Mouse (Mus musculus) intestine, embryonic 15.5 days (tissue): ENCODE results near the gene Foxn3. TPM values are rescaled to one million over a fixed set of nuclear protein-coding genes. Genes with fewer than 3 reads are reported as not detected.

Source experiments
- ATAC-seq: fragments of 200-750 bp; cut with Nextera tagmentation; 2 replicates; pipeline ENCODE4 v1.8.0; 2017; ENCODE audit warnings: moderate TSS enrichment, moderate library complexity
- H3K27ac ChIP-seq: fragments of 300-500 bp; sonication (generic); 2 replicates; pipeline ENCODE4 v1.5.1; 2015; ENCODE audit warnings: mild to moderate bottlenecking, inconsistent platforms
- H3K27me3 ChIP-seq: fragments of 300-500 bp; sonication (generic); replicated peaks from 2 replicates; pipeline ENCODE4 v1.6.1; 2015; ENCODE audit warnings: inconsistent platforms
- H3K36me3 ChIP-seq: fragments of 300-500 bp; sonication (generic); 2 replicates; pipeline ENCODE4 v1.6.1; 2015; ENCODE audit warnings: inconsistent platforms
- H3K4me1 ChIP-seq: fragments of 300-500 bp; sonication (generic); replicated peaks from 2 replicates; pipeline ENCODE4 v1.6.1; 2015; ENCODE audit warnings: inconsistent platforms
- H3K4me2 ChIP-seq: fragments of 300-500 bp; sonication (generic); replicated peaks from 2 replicates; pipeline ENCODE4 v1.6.1; 2015; ENCODE audit warnings: mild to moderate bottlenecking, inconsistent platforms
- H3K4me3 ChIP-seq: fragments of 300-500 bp; sonication (generic); replicated peaks from 2 replicates; pipeline ENCODE4 v1.5.1; 2015; ENCODE audit warnings: inconsistent platforms
- H3K9ac ChIP-seq: fragments of 300-500 bp; sonication (generic); 2 replicates; pipeline ENCODE4 v1.6.1; 2015; ENCODE audit warnings: inconsistent platforms
- H3K9me3 ChIP-seq: fragments of 300-500 bp; sonication (generic); 2 replicates; pipeline ENCODE4 v1.6.1; 2016; ENCODE audit warnings: inconsistent platforms
- WGBS: fragments of 180-500 bp; shearing (Covaris S2); methylation state at CpG from one replicate; pipeline ENCODE4 v1.1.7; 2015; 5-methylcytosine and 5-hydroxymethylcytosine counted together
- polyA plus RNA-seq: library from polyadenylated mRNA; unstranded; fragments of >200 nt; fragmentation: Nextera tagmentation; extraction: Ambion mirVana; gene quantifications from 2 replicates; pipeline ENCODE4 v1.2.1, GENCODE M21; 2015

The Foxn3 gene
- polyA plus RNA-seq: 57.3 and 58.6 TPM in 2 replicates

GRCm38 (mm10) chr12:99563219-99564059 lies at the start of gene Foxn3:
Gene Foxn3, minus strand, starts transcription at chr12:99563582.
- WGBS: under 1% methylated on average over 60 of the region's 66 CpGs
- peak within 1 kb of the TSS; percentile 89 for H3K4me2 ChIP-seq
- no peaks in the 10 kb centered on the region for H3K36me3 ChIP-seq
- peak within 1 kb of the TSS; percentile 93 for H3K4me3 ChIP-seq
- no peaks in the 10 kb centered on the region for H3K9me3 ChIP-seq
- H3K27me3 ChIP-seq: no peaks in the 10 kb centered on the region
- peak within 1 kb of the TSS; percentile 84 for H3K27ac ChIP-seq
- H3K9ac ChIP-seq: peak within 1 kb of the TSS; percentile 91
- H3K4me1 ChIP-seq: peaks cover 15% of the 10 kb centered on the region
- peak; percentile 93 for ATAC-seq

DNA sequence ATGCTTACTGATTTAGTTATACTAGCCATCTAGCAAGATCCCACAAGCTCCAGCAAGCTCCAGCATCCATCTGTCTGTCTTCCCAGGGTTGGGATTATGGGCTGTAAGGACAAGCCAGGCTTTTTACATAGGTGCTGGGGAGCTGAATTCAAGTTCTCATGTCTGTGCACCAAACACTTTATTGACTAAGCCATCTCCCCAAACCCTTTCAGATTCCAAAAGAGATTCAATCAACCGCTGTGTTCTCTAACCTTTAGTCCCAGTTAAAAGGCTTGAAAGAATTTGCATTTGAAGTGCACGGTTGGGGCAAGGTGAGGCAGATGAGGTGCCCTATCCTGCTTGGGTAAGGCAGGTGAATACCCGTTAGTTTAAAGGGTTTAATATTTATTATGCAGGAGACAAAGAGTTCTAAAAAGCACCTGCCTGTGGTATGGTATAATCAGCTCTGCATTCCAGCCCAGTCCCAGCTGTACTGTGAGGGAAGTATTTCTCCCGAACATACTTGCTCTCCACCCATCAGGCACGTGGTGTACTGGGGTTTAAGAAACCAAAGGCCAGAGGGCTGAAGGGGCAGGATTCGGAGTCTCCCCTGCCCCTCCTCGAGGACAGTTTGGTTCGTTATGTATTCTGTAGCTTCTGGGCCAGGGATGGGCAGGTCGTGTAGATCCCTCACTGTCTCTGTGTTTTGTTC lies 48.9 kb upstream of the Foxn3 start:
- Histone ChIP-seq H3K4me3 (no peak overlapping the region), H3K9ac (no peak overlapping the region), H3K4me1 (no peaks in the 10 kb centered on the region), H3K4me2 (no peak overlapping the region), H3K27me3 (no peaks in the 10 kb centered on the region), H3K27ac (no peak overlapping the region), H3K9me3 (no peaks in the 10 kb centered on the region), H3K36me3 (no peaks in the 10 kb centered on the region)
- ATAC-seq: no peak
- 55% methylated on average over 9 of the region's 9 CpGs for WGBS

DNA sequence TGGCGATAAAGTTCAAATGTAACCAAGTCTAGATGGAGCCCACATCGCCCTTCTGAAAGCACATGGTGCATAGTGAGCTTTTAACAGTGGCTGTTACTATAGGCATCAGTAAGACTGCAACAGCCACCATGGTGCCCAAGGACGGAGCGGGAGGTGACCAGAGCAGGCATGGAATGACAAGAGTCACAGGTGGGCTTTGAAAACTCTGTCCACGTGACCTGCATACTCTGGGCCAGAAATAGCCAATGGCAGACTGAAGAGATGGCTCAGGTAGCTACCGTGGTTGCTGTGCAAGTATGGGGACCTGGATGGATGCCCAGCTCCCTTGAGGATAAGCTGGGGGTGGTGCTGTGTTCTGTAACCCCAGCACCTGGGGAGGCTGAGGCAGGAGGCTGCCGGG lies 47.5 kb upstream of the Foxn3 start:
- no peaks in the 10 kb centered on the region for H3K4me1 ChIP-seq
- H3K4me3 ChIP-seq: no peak overlapping the region
- H3K9me3 ChIP-seq: no peaks in the 10 kb centered on the region
- H3K9ac ChIP-seq: no peak overlapping the region
- WGBS: 96% methylated on average over 7 of the region's 7 CpGs
- no peak overlapping the region for H3K27ac ChIP-seq
- no peak for ATAC-seq
- H3K4me2 ChIP-seq: no peak overlapping the region
- H3K27me3 ChIP-seq: no peaks in the 10 kb centered on the region
- H3K36me3 ChIP-seq: no peaks in the 10 kb centered on the region

DNA sequence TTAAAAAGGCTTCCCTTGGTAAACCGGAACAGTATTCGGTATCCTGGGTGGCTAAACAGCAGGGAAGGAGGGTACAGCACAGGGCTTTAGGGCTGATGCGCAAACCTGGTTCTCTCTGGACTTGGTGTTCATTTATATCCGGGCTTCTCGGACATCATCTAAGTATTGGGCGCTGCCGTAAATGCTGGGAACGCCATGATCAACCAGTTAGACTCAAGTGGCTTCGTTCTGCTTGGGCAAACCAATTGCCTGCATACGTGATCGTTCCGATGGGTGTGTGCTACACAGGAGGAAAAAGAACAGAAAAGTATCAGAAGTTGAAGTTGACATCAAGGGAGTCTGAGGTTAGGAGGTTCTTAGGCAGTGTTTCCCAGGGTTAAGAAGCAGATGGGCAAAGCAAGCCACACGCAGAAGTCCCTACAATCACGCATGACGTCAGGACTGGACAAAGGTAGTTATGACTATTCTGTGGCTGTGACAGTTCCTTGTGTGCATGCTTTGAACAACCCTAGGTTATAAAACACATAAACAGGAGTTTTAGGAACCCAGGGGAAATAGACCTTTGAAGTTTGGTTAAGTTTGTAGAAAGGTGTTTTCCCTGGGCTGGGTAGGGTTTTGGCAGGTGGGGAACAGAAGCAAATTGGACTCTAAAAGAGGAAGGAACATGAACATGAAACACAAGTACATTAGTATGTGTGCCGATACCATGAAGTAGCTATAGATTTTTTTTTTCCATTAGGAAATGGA lies 46.9 kb upstream of the Foxn3 start:
- no peaks in the 10 kb centered on the region for H3K9me3 ChIP-seq
- no peak overlapping the region for H3K4me2 ChIP-seq
- 92% methylated on average over 16 of the region's 16 CpGs for WGBS
- H3K27ac ChIP-seq: no peak overlapping the region
- no peak overlapping the region for H3K9ac ChIP-seq
- no peaks in the 10 kb centered on the region for H3K27me3 ChIP-seq
- no peak overlapping the region for H3K4me3 ChIP-seq
- no peaks in the 10 kb centered on the region for H3K4me1 ChIP-seq
- ATAC-seq: no peak
- no peaks in the 10 kb centered on the region for H3K36me3 ChIP-seq

DNA sequence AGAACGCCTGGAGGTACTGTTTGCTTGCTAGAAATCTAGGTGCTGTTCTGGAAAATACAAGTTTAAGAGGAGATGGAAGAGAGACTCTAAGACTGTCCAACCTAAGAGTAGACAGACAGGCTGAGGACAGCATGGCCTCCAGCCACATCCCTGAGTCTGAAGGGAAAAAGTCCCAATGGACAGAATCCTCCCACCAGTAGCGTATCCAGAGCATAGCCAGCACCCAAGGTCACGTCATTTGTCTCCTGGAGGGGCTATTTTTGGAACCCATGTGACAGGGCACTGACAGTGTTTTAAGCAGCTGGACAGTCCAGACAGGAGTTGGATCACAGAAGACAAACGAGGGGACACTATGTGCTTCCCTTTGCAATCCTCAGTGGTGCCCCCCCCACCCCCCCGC lies 46.3 kb upstream of the Foxn3 start:
- 82% methylated on average over 5 of the region's 5 CpGs for WGBS
- Histone ChIP-seq H3K27ac (no peak overlapping the region), H3K27me3 (no peaks in the 10 kb centered on the region), H3K4me1 (no peaks in the 10 kb centered on the region), H3K4me2 (no peak overlapping the region), H3K36me3 (no peaks in the 10 kb centered on the region), H3K4me3 (no peak overlapping the region), H3K9ac (no peak overlapping the region), H3K9me3 (no peaks in the 10 kb centered on the region)
- ATAC-seq: no peak

DNA sequence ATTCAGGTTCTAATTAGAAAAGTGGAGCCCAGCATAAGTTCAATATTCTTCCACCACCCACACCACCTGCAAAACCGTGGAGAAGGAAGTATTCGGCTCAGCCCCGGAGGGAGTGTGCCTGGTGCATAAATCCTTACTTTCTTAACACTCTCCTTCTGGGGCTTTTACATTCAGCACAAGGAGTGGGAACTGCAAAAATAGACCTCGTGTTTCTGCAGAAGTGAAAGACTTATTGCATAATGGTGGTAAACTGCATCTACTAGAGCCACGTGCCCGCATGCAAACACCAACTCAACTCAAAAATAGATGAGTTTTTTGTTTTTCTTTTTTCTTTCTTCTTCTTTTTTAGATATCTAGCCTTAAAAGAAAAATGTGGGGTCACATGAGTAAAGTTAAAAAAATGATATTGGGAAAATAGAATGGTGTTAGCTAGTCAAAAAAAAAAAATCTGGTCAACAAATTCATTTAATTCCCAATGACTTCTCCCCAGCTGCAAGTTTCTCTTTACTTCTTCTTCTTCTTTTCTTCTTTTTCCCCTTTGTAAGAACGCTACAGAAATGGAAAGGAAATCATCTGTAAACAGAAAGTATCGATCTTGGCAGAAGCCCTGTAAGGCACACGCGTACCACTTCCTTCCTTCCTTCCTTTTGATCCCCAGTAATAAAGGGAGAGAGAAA lies 45.0 kb upstream of the Foxn3 start:
- Histone ChIP-seq H3K4me1 (no peaks in the 10 kb centered on the region), H3K4me3 (no peak overlapping the region), H3K27ac (no peak overlapping the region), H3K9ac (no peak overlapping the region), H3K9me3 (no peaks in the 10 kb centered on the region), H3K36me3 (no peaks in the 10 kb centered on the region), H3K27me3 (no peaks in the 10 kb centered on the region), H3K4me2 (no peak overlapping the region)
- no peak for ATAC-seq
- 71% methylated on average over 10 of the region's 10 CpGs for WGBS

GRCm38 (mm10) chr12:99603381-99603780 lies 40.0 kb upstream of the Foxn3 start:
- Histone ChIP-seq H3K27ac (no peak overlapping the region), H3K4me3 (no peak overlapping the region), H3K36me3 (no peaks in the 10 kb centered on the region), H3K4me1 (no peaks in the 10 kb centered on the region), H3K9me3 (no peaks in the 10 kb centered on the region), H3K9ac (no peak overlapping the region), H3K27me3 (no peaks in the 10 kb centered on the region), H3K4me2 (no peak overlapping the region)
- ATAC-seq: no peak
- WGBS: 92% methylated on average over 2 of the region's 2 CpGs

DNA sequence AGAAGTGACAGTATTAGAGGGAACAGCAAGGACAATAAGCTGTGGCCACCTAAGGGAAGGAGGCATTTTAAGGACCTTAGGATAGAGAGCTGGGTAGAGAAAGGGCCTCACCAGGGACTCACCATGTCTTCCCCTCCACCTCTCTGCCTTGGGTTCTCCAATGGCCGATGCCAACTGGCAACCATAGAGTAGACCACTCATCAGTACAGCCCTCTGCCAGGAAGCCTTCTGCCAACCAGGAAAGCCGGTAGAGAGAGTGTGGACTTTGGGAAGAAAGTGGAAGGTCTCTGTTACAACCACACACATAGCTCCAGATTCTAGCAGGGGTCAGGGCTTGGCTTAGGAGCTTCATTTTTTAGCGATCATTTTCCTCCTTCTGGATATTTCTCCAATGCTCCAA lies 38.5 kb upstream of the Foxn3 start:
- H3K36me3 ChIP-seq: no peaks in the 10 kb centered on the region
- ATAC-seq: no peak

DNA sequence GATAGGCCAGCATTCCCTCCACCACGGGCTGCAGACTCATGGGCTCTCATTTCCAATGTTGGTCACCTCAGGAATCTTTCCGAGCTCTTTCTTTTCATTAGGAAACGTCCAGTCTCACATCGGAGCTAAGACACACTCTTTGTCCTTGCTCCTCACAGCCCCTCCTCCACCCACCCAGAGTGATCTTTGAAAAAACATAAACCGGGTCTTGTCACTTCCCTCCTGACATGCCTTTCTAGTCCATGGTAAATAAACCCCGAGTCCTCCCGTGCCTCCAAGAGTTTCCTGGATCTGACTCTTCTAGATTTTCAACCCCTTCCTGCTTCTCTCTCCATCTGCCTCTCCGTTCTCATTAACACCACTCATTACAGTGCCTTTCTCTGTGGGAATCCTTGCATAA lies 38.0 kb upstream of the Foxn3 start:
- no peak for ATAC-seq
- 52% methylated on average over 8 of the region's 8 CpGs for WGBS
- Histone ChIP-seq H3K9ac (no peak overlapping the region), H3K4me1 (no peaks in the 10 kb centered on the region), H3K36me3 (no peaks in the 10 kb centered on the region), H3K9me3 (no peaks in the 10 kb centered on the region), H3K27ac (no peak overlapping the region), H3K27me3 (no peaks in the 10 kb centered on the region), H3K4me3 (no peak overlapping the region), H3K4me2 (no peak overlapping the region)

More for the DNA sequence above, 38.5 kb upstream of the Foxn3 start:
- H3K27me3 ChIP-seq: no peaks in the 10 kb centered on the region
- no peaks in the 10 kb centered on the region for H3K9me3 ChIP-seq
- no peak overlapping the region for H3K27ac ChIP-seq
- WGBS: 90% methylated on average over 3 of the region's 3 CpGs
- no peaks in the 10 kb centered on the region for H3K4me1 ChIP-seq
- H3K4me3 ChIP-seq: no peak overlapping the region
- H3K9ac ChIP-seq: no peak overlapping the region
- H3K4me2 ChIP-seq: no peak overlapping the region

DNA sequence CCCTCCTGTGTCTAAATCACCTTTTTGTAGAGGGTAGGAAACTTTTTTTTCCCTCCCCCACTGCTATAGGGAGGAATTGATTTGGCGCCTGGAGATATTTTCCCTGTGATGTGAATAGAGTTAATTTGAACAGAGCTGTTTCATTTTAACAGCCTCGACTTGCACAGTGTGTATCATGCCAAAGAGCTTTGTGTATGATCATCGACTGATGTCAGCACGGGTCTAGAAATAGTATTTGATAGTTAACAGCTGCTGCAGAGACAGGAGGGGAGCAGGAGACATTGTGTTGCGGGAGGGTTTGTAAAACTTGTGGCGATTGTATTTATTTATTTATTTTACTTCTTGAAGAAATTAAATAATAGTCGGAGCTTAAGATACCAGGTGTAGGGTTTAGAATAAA lies 36.2 kb upstream of the Foxn3 start:
- Histone ChIP-seq H3K4me2 (no peak overlapping the region), H3K4me3 (no peak overlapping the region), H3K9me3 (no peaks in the 10 kb centered on the region), H3K4me1 (no peaks in the 10 kb centered on the region), H3K27ac (no peak overlapping the region), H3K27me3 (no peaks in the 10 kb centered on the region), H3K9ac (no peak overlapping the region), H3K36me3 (no peaks in the 10 kb centered on the region)
- 50% methylated on average over 7 of the region's 7 CpGs for WGBS
- no peak for ATAC-seq

DNA sequence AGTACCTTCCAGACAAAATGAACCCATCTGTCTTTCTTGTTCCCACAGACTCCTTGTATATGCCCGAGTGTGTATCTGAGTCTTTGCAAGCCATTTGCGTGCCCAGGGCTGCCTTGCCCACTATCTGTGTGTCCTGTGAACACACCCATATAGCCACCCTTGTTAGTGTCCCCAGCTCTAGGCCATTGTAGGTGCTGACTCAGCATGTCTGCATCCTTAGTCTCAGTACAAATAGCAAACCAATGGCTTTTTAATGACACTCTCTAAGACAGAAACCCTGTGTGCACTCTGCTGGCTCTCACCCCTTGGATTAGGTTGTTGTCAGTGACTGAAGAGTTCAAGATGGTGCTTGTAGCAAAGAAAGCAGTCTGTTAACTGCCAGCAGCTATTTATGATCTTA lies 33.0 kb upstream of the Foxn3 start:
- no peaks in the 10 kb centered on the region for H3K9me3 ChIP-seq
- H3K27ac ChIP-seq: no peak overlapping the region
- H3K4me1 ChIP-seq: no peaks in the 10 kb centered on the region
- no peak overlapping the region for H3K4me3 ChIP-seq
- no peaks in the 10 kb centered on the region for H3K27me3 ChIP-seq
- H3K4me2 ChIP-seq: no peak overlapping the region
- no peak overlapping the region for H3K9ac ChIP-seq
- no peaks in the 10 kb centered on the region for H3K36me3 ChIP-seq
- ATAC-seq: no peak
- 91% methylated on average over 2 of the region's 2 CpGs for WGBS

DNA sequence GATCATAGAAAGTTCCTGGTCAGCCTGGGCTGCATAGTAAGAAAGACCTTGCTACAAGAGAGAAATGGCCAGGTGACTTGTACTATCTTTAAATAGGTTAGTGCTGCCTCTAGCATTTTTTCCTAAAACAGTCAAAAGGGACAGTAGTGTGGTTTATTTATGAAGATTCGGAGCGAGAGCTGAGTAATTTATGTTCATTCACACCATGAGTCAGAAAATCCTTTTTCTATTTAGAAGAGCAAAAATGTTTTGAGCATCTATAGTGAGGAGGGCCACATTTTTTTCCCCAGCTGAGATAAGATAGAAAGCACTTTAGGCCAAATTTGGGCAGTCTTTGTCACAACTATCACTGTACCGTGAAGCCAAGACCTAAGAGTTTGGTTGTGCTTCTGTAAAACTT lies 24.0 kb upstream of the Foxn3 start:
- Histone ChIP-seq H3K9me3 (no peaks in the 10 kb centered on the region), H3K4me2 (no peak overlapping the region), H3K36me3 (no peaks in the 10 kb centered on the region), H3K4me3 (no peak overlapping the region), H3K27me3 (no peaks in the 10 kb centered on the region), H3K27ac (no peak overlapping the region), H3K4me1 (no peaks in the 10 kb centered on the region), H3K9ac (no peak overlapping the region)
- no peak for ATAC-seq
- 81% methylated on average over 3 of the region's 3 CpGs for WGBS
